Mouse (Mus musculus) neural tube, embryonic 13.5 days (tissue): ENCODE measurements around the gene Fcgbp. TPM values are rescaled to one million over a fixed set of nuclear protein-coding genes. Genes with fewer than 3 reads are reported as not detected.
A peak's percentile ranks its signal among the peaks of the same experiment; 100 is the strongest.
"Not testable (repeated sequence)": the region's sequence is repeated elsewhere in the genome, so short reads cannot be mapped to it uniquely, and the experiment has no call there.

ENCODE experiments used
- ATAC-seq: fragments of 200-750 bp; cut with Nextera tagmentation; 2 replicates; pipeline ENCODE4 v1.8.0; 2017; ENCODE audit warnings: low read depth, mild to moderate bottlenecking, moderate TSS enrichment, moderate library complexity
- H3K27ac ChIP-seq: fragments of 300-500 bp; sonication (generic); replicated peaks from 2 replicates; pipeline ENCODE4 v1.5.1; 2015; ENCODE audit warnings: moderate library complexity, mild to moderate bottlenecking, inconsistent platforms
- H3K27me3 ChIP-seq: fragments of 300-500 bp; sonication (generic); 2 replicates; pipeline ENCODE4 v1.6.1; 2015; ENCODE audit warnings: mild to moderate bottlenecking, inconsistent platforms
- H3K36me3 ChIP-seq: fragments of 300-500 bp; sonication (generic); 2 replicates; pipeline ENCODE4 v1.6.1; 2015; ENCODE audit warnings: mild to moderate bottlenecking, inconsistent platforms
- H3K4me1 ChIP-seq: fragments of 300-500 bp; sonication (generic); replicated peaks from 2 replicates; pipeline ENCODE4 v1.6.1; 2015; ENCODE audit warnings: inconsistent platforms
- H3K4me2 ChIP-seq: fragments of 300-500 bp; sonication (generic); 2 replicates; pipeline ENCODE4 v1.6.1; 2015; ENCODE audit warnings: inconsistent platforms, mild to moderate bottlenecking, moderate library complexity
- H3K4me3 ChIP-seq: fragments of 300-500 bp; sonication (generic); 2 replicates; pipeline ENCODE4 v1.5.1; 2015; ENCODE audit warnings: mild to moderate bottlenecking, inconsistent platforms
- H3K9ac ChIP-seq: fragments of 300-500 bp; sonication (generic); 2 replicates; pipeline ENCODE4 v1.6.1; 2015; ENCODE audit warnings: moderate library complexity, mild to moderate bottlenecking, inconsistent platforms
- H3K9me3 ChIP-seq: fragments of 300-500 bp; sonication (generic); 2 replicates; pipeline ENCODE4 v1.6.1; 2016; ENCODE audit warnings: inconsistent platforms
- WGBS: fragments of 180-500 bp; shearing (Covaris S2); methylation state at CpG from one replicate; pipeline ENCODE4 v1.1.7; 2015; 5-methylcytosine and 5-hydroxymethylcytosine counted together
- polyA plus RNA-seq: library from polyadenylated mRNA; unstranded; fragments of >200 nt; fragmentation: Nextera tagmentation; extraction: Ambion mirVana; gene quantifications from 2 replicates; pipeline ENCODE4 v1.2.1, GENCODE M21; 2015

Gene Fcgbp
- polyA plus RNA-seq, 1 experiment from 2014 or later: 0.14 TPM

DNA sequence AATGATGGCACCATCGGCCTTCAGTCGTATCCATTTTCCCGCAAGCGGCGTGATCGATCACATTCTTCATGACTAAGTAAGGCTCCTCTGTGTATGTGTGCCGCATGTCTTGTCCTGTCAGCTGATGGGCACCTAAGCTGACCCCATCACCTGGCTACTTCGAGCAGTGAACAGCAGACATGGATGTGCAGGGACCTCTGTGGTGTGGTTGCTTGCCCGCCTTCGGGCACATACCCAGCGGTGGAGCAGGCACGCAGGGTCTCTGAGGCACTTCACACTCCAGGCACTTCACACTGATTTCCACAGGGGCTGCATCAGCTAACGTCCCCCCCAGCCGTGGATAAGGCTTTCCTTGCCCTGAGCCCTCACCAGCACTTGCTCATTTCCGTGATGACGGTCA lies 28.1 kb downstream of the Fcgbp start:
- H3K4me3 ChIP-seq: no peak overlapping the region
- H3K27me3 ChIP-seq: 0 out of 2 replicates have a peak, but pooled peaks cover 4% of the 10 kb centered on the region
- ATAC-seq: no peak
- WGBS: 95% methylated on average over 16 of the region's 16 CpGs
- H3K4me2 ChIP-seq: no peak overlapping the region
- no peak overlapping the region for H3K9ac ChIP-seq
- H3K36me3 ChIP-seq: no peaks in the 10 kb centered on the region
- H3K9me3 ChIP-seq: peaks cover 8% of the 10 kb centered on the region
- no peaks in the 10 kb centered on the region for H3K4me1 ChIP-seq
- no peak overlapping the region for H3K27ac ChIP-seq

DNA sequence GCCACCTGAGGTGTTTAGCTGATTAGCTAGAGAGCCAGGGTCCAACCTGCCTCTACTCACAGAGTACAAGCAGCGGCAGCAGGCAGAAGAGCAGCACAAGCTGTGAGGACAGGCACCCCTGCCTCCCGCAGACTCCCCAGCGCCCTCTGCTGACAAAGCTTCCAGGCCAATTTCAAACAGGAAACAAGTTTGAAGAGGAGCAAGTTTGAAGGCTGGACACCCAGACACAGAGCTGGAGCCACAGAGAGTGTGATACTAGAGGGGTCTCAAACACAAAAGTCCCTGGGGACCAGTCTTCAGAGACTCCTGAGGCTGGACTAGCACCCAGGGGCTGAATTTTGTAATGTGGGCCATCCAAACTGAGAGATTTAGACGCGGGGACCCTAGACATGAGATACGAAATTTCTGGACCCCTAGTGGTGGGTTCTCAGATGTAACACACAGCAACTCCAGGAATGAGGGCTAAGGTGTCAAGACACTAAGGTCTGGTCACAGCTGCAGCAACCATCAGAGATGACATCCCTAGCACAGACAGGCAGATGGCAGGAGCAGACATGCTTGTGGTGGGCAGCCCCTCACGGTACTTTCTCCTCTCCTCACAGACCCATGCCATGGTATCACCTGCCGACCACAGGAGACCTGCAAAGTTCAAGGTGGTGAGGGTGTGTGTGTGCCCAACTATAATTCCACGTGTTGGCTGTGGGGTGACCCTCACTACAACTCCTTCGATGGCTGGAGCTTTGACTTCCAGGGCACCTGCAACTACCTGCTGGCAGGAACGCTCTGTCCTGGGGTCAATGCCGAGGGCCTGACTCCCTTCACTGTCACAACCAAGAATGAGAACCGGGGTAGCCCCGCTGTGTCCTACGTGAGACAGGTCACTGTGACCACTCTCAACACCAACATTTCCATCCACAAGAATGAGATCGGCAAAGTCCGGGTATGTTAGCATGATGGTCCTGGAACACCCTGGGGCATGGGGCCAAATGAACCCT lies 29.9 kb downstream of the Fcgbp start:
- Histone ChIP-seq H3K9me3 (peaks cover 8% of the 10 kb centered on the region), H3K27ac (no peak overlapping the region), H3K4me2 (no peak overlapping the region), H3K36me3 (no peaks in the 10 kb centered on the region), H3K4me3 (no peak overlapping the region), H3K27me3 (peaks cover 11% of the 10 kb centered on the region; the same call in 1 of the 2 replicates), H3K4me1 (peaks cover 4% of the 10 kb centered on the region; the same call in 1 of the 2 replicates), H3K9ac (no peak overlapping the region)
- 66% methylated on average over 17 of the region's 17 CpGs for WGBS
- no peak for ATAC-seq

DNA sequence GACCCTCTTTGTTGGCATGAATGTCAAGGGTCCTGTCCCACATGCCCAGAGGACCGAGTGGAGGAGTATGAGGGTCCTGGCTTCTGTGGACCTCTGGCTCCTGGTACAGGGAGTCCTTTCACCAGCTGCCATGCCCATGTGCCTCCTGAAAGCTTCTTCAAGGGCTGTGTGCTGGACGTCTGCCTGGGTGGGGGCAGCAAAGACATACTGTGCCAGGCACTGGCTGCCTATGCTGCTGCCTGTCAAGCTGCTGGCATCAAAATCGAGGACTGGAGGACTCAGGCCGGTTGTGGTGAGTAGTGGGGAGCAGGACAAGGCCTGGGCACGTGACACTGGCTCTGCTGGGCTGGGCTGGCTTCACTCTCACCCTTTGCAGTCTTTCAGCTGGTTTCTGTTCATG lies 31.9 kb downstream of the Fcgbp start:
- H3K9ac ChIP-seq, H3K4me3 ChIP-seq, ATAC-seq, H3K36me3 ChIP-seq, H3K4me2 ChIP-seq, H3K4me1 ChIP-seq, H3K9me3 ChIP-seq, H3K27ac ChIP-seq: not testable (repeated sequence)
- H3K27me3 ChIP-seq: peaks cover 11% of the 10 kb centered on the region; the same call in 1 of the 2 replicates
- 56% methylated on average over 5 of the region's 5 CpGs for WGBS

- Histone ChIP-seq H3K9me3 (no peaks in the 10 kb centered on the region), H3K4me3 (peak overlapping the region; percentile 17), H3K9ac (0 out of 2 replicates have a peak overlapping the region, but pooled peaks have one; percentile 17), H3K4me2 (peak overlapping the region; percentile 43), H3K27ac (no peak overlapping the region), H3K4me1 (peaks cover 4% of the 10 kb centered on the region; the same call in 1 of the 2 replicates), H3K27me3 (peaks cover 11% of the 10 kb centered on the region; the same call in 1 of the 2 replicates), H3K36me3 (no peaks in the 10 kb centered on the region)
- peak; percentile 19; the same call in 1 of the 2 replicates for ATAC-seq
- whole genome bisulfite sequencing: 4% methylated on average over 23 of the region's 23 CpGs
These were observed 33.6 kb downstream of the Fcgbp start for GRCm38 (mm10) chr7:28104670-28105069.

- H3K4me1 ChIP-seq: peaks cover 4% of the 10 kb centered on the region; the same call in 1 of the 2 replicates
- no peaks in the 10 kb centered on the region for H3K36me3 ChIP-seq
- no peak overlapping the region for H3K27ac ChIP-seq
- H3K9ac ChIP-seq: no peak overlapping the region
- no peak for ATAC-seq
- no peak overlapping the region for H3K4me3 ChIP-seq
- no peak overlapping the region for H3K4me2 ChIP-seq
- no peaks in the 10 kb centered on the region for H3K9me3 ChIP-seq
- 92% methylated on average over 11 of the region's 11 CpGs for WGBS
- peaks cover 11% of the 10 kb centered on the region; the same call in 1 of the 2 replicates for H3K27me3 ChIP-seq
These were observed 35.2 kb downstream of the Fcgbp start for GRCm38 (mm10) chr7:28106241-28106640.

- no peaks in the 10 kb centered on the region for H3K27me3 ChIP-seq
- H3K27ac ChIP-seq: no peak overlapping the region
- 74% methylated on average over 2 of the region's 2 CpGs for WGBS
These were observed 43.6 kb downstream of the Fcgbp start for GRCm38 (mm10) chr7:28114648-28115047.

DNA sequence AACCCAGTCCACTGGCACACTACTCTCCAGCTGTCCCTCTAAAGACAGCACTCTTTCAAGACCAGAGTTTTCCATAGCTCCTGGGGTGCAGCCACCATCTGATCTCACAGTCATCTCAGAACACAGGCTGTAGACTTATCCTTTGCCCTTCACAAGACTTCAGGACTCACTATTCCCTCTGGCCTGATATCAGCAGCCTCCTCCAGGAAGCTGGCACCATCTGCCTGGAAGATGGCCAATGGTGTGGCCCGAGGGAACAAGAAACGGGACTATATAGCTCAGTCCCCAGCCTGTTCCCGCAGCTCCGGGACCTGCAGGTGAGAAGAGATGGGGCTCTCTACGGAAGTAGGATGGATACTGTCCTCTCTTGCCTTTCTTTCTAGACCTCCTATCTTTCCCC lies 58.1 kb downstream of the Fcgbp start, which contains the start of gene 9530053A07Rik:
Gene 9530053A07Rik, plus strand, starts transcription at position 301 of the 400 bp plus-strand sequence.
- no peak within 1 kb of the TSS for H3K27ac ChIP-seq
- H3K9me3 ChIP-seq: no peaks in the 10 kb centered on the region
- H3K36me3 ChIP-seq: no peaks in the 10 kb centered on the region
- 89% methylated on average over 5 of the region's 5 CpGs for WGBS
- no peak within 1 kb of the TSS for H3K4me3 ChIP-seq
- H3K4me1 ChIP-seq: no peaks in the 10 kb centered on the region
- no peaks in the 10 kb centered on the region for H3K27me3 ChIP-seq
- no peak for ATAC-seq
- H3K4me2 ChIP-seq: no peak within 1 kb of the TSS
- no peak within 1 kb of the TSS for H3K9ac ChIP-seq

More at GRCm38 (mm10) chr7:28114648-28115047, 43.6 kb downstream of the Fcgbp start:
- Histone ChIP-seq H3K9me3 (no peaks in the 10 kb centered on the region), H3K36me3 (no peaks in the 10 kb centered on the region), H3K4me1 (no peaks in the 10 kb centered on the region), H3K9ac (no peak overlapping the region), H3K4me3 (no peak overlapping the region), H3K4me2 (no peak overlapping the region)
- no peak for ATAC-seq

DNA sequence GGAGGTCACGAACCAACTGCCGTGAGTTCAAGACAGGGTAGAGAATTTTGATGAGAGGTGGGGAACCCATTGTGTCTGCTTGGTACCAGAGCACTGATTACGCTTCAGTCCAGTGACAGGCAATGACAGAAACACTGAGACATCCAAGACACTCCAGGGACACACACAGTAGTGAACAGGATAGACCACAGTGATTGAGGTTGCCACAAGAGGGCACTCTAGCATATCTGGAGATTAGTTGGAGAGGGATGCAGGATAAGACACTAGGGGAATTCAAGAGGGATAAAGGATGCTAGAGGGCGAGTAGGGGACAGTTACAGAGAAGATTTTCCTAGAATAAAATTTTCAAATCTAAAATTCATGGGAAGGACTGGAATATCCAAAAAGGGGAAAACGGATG lies 66.6 kb downstream of the Fcgbp start:
- 55% methylated on average over 5 of the region's 5 CpGs for WGBS
- no peaks in the 10 kb centered on the region for H3K36me3 ChIP-seq
- ATAC-seq: peak; percentile 56; the same call in 1 of the 2 replicates
- no peaks in the 10 kb centered on the region for H3K4me1 ChIP-seq
- no peaks in the 10 kb centered on the region for H3K9me3 ChIP-seq
- no peaks in the 10 kb centered on the region; the same call in 1 of the 2 replicates for H3K27me3 ChIP-seq
- H3K9ac ChIP-seq: no peak overlapping the region
- no peak overlapping the region for H3K4me3 ChIP-seq
- no peak overlapping the region for H3K27ac ChIP-seq
- H3K4me2 ChIP-seq: no peak overlapping the region

DNA sequence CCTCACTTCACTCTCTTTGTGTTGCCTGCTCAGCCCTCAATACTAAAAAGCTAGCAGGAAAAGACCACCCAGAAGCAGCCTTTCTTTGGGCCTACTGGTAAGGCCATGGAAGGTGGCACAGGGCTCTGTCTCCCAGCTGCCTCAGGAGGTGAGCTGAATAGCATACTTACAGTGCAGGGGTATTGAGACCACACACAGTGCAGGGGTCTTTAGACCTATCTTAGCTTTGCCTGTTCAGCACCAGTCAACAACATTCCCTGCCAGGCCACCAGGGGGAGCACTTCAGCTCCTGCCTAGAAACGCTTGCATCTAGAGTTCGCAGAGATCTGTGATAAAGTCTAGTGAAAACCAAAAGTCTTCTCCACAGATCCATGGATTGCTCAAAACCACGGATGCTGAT lies 77.2 kb downstream of the Fcgbp start:
- Histone ChIP-seq H3K4me2 (no peak overlapping the region), H3K4me3 (no peak overlapping the region), H3K4me1 (no peaks in the 10 kb centered on the region), H3K27me3 (peaks cover 4% of the 10 kb centered on the region; the same call in 1 of the 2 replicates), H3K36me3 (no peaks in the 10 kb centered on the region), H3K9me3 (no peaks in the 10 kb centered on the region), H3K27ac (no peak overlapping the region), H3K9ac (0 out of 2 replicates have a peak overlapping the region, but pooled peaks have one; percentile 6)
- 28% methylated on average over 3 of the region's 3 CpGs for WGBS
- ATAC-seq: peak; percentile 65

GRCm38 (mm10) chr7:28149841-28150240 lies 78.8 kb downstream of the Fcgbp start:
- Histone ChIP-seq H3K4me1 (no peaks in the 10 kb centered on the region), H3K9me3 (no peaks in the 10 kb centered on the region), H3K4me2 (no peak overlapping the region), H3K27me3 (peaks cover 4% of the 10 kb centered on the region; the same call in 1 of the 2 replicates), H3K27ac (no peak overlapping the region), H3K4me3 (no peak overlapping the region), H3K9ac (no peak overlapping the region), H3K36me3 (no peaks in the 10 kb centered on the region)
- no peak for ATAC-seq
- WGBS: 88% methylated on average over 1 of the region's 1 CpGs

GRCm38 (mm10) chr7:28151584-28152221 lies 80.7 kb downstream of the Fcgbp start:
- WGBS: 14% methylated on average over 13 of the region's 13 CpGs
- no peak for ATAC-seq

DNA sequence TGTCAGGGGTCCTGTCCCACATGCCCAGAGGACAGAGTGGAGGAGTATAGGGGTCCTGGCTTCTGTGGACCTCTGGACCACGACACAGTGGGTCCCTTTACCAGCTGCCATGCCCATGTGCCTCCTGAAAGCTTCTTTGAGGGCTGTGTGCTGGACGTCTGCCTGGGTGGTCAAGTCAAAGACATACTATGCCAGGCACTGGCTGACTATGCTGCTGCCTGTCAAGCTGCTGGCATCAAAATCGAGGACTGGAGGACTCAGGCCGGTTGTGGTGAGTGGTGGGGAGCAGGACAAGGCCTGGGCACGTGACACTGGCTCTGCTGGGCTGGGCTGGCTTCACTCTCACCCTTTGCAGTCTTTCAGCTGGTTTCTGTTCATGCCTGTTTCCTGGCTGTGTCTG lies 82.6 kb downstream of the Fcgbp start:
- WGBS: 52% methylated on average over 5 of the region's 5 CpGs
- not testable (repeated sequence) for H3K9ac ChIP-seq, H3K4me3 ChIP-seq, H3K27ac ChIP-seq, H3K36me3 ChIP-seq, H3K9me3 ChIP-seq, H3K4me1 ChIP-seq, H3K27me3 ChIP-seq, H3K4me2 ChIP-seq, ATAC-seq

More at GRCm38 (mm10) chr7:28151584-28152221, 80.7 kb downstream of the Fcgbp start:
- Histone ChIP-seq H3K36me3 (no peaks in the 10 kb centered on the region), H3K9me3 (no peaks in the 10 kb centered on the region), H3K27me3 (peaks cover 4% of the 10 kb centered on the region; the same call in 1 of the 2 replicates), H3K27ac (no peak overlapping the region), H3K4me1 (no peaks in the 10 kb centered on the region), H3K4me3 (no peak overlapping the region), H3K4me2 (no peak overlapping the region), H3K9ac (no peak overlapping the region)
